Mouse (Mus musculus) heart, embryonic 11.5 days (tissue): ENCODE results near the gene Acot5. TPM values are rescaled to one million over a fixed set of nuclear protein-coding genes. Genes with fewer than 3 reads are reported as not detected.
"Not testable (repeated sequence)": the region's sequence is repeated elsewhere in the genome, so short reads cannot be mapped to it uniquely, and the experiment has no call there.

ENCODE experiments used
- ATAC-seq: fragments of 200-750 bp; cut with Nextera tagmentation; replicated peaks from 2 replicates; pipeline ENCODE4 v1.8.0; 2017; ENCODE audit warnings: moderate library complexity; ENCODE audit not compliant: insufficient number of reproducible peaks, low FRiP score, low TSS enrichment
- H3K27ac ChIP-seq: fragments of 300-500 bp; sonication (generic); 2 replicates; pipeline ENCODE4 v1.5.1; 2014; ENCODE audit warnings: mild to moderate bottlenecking, low read depth, low read length
- H3K27me3 ChIP-seq: fragments of 300-500 bp; sonication (generic); 2 replicates; pipeline ENCODE4 v1.6.1; 2014; ENCODE audit warnings: mild to moderate bottlenecking, low read length, mixed read lengths; ENCODE audit not compliant: control insufficient read depth, insufficient read depth
- H3K36me3 ChIP-seq: fragments of 300-500 bp; sonication (generic); 2 replicates; pipeline ENCODE4 v1.6.1; 2014; ENCODE audit warnings: mild to moderate bottlenecking, low read length, moderate library complexity, mixed read lengths; ENCODE audit not compliant: control insufficient read depth, insufficient read depth
- H3K4me1 ChIP-seq: fragments of 300-500 bp; sonication (generic); 2 replicates; pipeline ENCODE4 v1.6.1; 2014; ENCODE audit warnings: low read length; ENCODE audit not compliant: control insufficient read depth, insufficient read depth
- H3K4me2 ChIP-seq: fragments of 300-500 bp; sonication (generic); 2 replicates; pipeline ENCODE4 v1.6.1; 2014; ENCODE audit warnings: mild to moderate bottlenecking, moderate library complexity
- H3K4me3 ChIP-seq: fragments of 300-500 bp; sonication (generic); 2 replicates; pipeline ENCODE4 v1.5.1; 2014; ENCODE audit warnings: low read depth, low read length
- H3K9ac ChIP-seq: fragments of 300-500 bp; sonication (generic); 2 replicates; pipeline ENCODE4 v1.6.1; 2014; ENCODE audit warnings: mild to moderate bottlenecking, low read depth, low read length, moderate library complexity
- H3K9me3 ChIP-seq: fragments of 300-500 bp; sonication (generic); replicated peaks from 2 replicates; pipeline ENCODE4 v1.6.1; 2016; ENCODE audit warnings: low read length; ENCODE audit not compliant: control insufficient read depth
- WGBS: fragments of 180-500 bp; shearing (Covaris S2); extraction: QIAGEN DNeasy Blood & Tissue Kit; methylation state at CpG from one replicate; pipeline ENCODE4 v1.1.7; 2014; ENCODE audit not compliant: insufficient replicate concordance; 5-methylcytosine and 5-hydroxymethylcytosine counted together
- polyA plus RNA-seq: library from polyadenylated mRNA; unstranded; fragments of >200 nt; fragmentation: Nextera tagmentation; extraction: Ambion mirVana; gene quantifications from 2 replicates; pipeline ENCODE4 v1.2.1, GENCODE M21; 2014

Acot5 gene
- polyA plus RNA-seq, 1 experiment from 2014 or later, result not detected

DNA sequence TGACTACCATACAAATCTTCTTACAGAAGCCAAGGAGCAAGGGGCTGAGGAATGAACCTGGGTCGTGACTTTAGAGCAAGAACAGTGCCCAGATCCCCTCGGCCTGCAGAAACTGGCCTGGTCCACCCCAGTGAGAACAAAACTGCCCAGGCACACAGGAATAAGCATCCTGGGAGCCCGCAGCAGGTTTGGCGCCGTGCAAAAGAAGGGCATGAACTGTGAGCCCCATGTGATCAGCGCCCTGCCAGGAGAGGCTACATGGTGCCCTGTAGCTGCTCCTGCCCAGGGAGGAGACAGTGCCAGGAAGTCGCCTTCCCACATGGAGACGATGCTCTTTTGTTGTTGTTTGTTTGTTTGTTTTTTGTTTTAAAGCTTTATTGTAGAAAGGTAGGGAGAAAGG, 4.5 kb upstream of the Acot5 start:
- no peak for ATAC-seq
- Histone ChIP-seq H3K9ac (no peak overlapping the region), H3K36me3 (no peaks in the 10 kb centered on the region), H3K4me3 (no peak overlapping the region), H3K9me3 (no peaks in the 10 kb centered on the region), H3K4me1 (no peaks in the 10 kb centered on the region), H3K4me2 (no peak overlapping the region), H3K27me3 (peaks cover 21% of the 10 kb centered on the region), H3K27ac (no peak overlapping the region)
- 68% methylated on average over 8 of the region's 8 CpGs for WGBS

DNA sequence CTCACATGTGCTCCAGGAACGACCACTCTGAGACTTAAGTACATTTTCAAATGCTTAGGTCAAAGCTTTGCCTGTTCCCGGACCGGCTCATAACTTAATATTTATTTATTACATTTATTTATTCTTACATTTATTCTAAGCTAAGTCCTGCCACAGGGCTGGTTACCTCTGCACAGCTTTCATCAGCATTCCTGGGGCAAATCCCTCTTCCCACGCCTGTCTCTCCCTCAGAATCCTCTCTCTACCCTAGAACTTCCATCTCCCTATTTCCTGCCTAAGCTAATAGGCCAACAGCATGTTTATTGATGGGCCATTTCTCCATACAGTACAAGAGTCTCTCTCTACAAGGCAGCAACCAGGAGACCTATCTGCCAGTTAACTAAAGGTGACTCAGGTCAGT, 1.4 kb upstream of the Acot5 start:
- H3K27ac ChIP-seq, result no peak overlapping the region
- H3K27me3 ChIP-seq, result peaks cover 27% of the 10 kb centered on the region
- H3K4me1 ChIP-seq, result no peaks in the 10 kb centered on the region
- WGBS, result 73% methylated on average over 4 of the region's 4 CpGs
- H3K9ac ChIP-seq, result no peak overlapping the region
- ATAC-seq, result no peak
- H3K36me3 ChIP-seq, result no peaks in the 10 kb centered on the region
- no peak overlapping the region for H3K4me3 ChIP-seq
- H3K9me3 ChIP-seq, result no peaks in the 10 kb centered on the region
- no peak overlapping the region for H3K4me2 ChIP-seq

DNA sequence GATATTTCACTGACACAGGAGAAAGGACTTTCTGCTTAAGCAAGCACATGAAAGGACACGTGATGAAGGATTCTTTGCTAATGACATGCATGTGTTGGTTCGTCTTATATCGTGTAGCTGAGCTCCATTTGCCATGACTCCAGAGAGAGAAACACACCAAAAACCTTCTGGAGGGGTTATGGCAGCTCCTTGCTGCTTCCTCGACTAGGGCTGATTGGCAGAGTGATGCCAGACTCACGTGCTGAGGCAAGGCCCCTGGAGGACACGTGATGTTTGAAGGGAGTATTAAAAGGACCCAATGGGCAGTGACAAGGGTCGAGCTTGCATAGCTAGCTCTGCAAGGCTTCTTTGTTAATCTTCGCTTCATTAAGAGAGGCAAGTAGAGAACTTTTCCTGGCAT, 829 bp upstream of the Acot5 start:
- Histone ChIP-seq H3K4me2 (no peak overlapping the region), H3K4me1 (no peaks in the 10 kb centered on the region), H3K36me3 (no peaks in the 10 kb centered on the region), H3K9me3 (no peaks in the 10 kb centered on the region), H3K27ac (no peak overlapping the region), H3K9ac (no peak overlapping the region), H3K4me3 (no peak overlapping the region), H3K27me3 (peaks cover 30% of the 10 kb centered on the region)
- WGBS, result 64% methylated on average over 8 of the region's 8 CpGs
- ATAC-seq, result no peak

DNA sequence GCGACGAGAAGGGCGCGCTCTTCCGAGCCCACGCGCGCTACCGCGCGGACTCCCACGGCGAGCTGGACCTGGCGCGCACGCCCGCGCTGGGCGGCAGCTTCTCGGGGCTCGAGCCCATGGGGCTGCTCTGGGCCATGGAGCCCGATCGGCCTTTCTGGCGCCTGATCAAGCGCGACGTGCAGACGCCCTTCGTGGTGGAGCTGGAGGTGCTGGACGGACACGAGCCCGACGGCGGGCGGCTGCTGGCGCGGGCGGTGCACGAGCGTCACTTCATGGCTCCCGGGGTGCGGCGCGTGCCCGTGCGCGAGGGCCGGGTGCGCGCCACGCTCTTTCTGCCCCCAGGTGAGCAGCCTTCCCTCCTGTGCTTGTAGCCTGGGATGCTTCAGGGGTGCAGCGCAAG, 457 bp downstream of the Acot5 start:
- H3K9ac ChIP-seq, result peak overlapping the region; percentile 16; the same call in 1 of the 2 replicates
- 2% methylated on average over 44 of the region's 52 CpGs for WGBS
- ATAC-seq, H3K27ac ChIP-seq, H3K4me1 ChIP-seq, H3K36me3 ChIP-seq, H3K9me3 ChIP-seq: not testable (repeated sequence)
- H3K4me3 ChIP-seq, result peak overlapping the region; percentile 43
- peaks cover 30% of the 10 kb centered on the region for H3K27me3 ChIP-seq
- H3K4me2 ChIP-seq, result peak overlapping the region; percentile 73

DNA sequence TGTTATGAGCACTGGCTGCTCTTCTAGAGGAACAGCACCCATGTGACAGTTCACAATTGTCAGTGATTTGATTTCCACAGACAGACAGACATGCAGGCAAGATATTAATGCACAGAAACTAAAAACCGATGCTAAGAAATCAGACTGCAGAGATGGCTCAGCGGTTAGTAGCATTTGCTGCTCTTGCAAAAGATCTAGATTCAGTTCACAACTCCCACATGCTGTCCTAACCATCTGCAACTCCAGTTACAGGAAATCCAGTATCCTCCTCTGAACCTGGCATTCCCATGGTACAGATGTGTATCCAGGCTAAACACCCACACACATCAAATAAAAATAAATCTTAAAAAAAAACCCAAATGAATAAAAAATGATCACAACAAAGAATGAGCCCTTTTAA, 2.6 kb downstream of the Acot5 start:
- Histone ChIP-seq H3K9ac (no peak overlapping the region), H3K4me3 (no peak overlapping the region), H3K27ac (no peak overlapping the region), H3K4me2 (no peak overlapping the region), H3K4me1 (no peaks in the 10 kb centered on the region), H3K9me3 (no peaks in the 10 kb centered on the region), H3K36me3 (no peaks in the 10 kb centered on the region), H3K27me3 (peaks cover 29% of the 10 kb centered on the region)
- no peak for ATAC-seq
- 80% methylated on average over 2 of the region's 2 CpGs for WGBS

DNA sequence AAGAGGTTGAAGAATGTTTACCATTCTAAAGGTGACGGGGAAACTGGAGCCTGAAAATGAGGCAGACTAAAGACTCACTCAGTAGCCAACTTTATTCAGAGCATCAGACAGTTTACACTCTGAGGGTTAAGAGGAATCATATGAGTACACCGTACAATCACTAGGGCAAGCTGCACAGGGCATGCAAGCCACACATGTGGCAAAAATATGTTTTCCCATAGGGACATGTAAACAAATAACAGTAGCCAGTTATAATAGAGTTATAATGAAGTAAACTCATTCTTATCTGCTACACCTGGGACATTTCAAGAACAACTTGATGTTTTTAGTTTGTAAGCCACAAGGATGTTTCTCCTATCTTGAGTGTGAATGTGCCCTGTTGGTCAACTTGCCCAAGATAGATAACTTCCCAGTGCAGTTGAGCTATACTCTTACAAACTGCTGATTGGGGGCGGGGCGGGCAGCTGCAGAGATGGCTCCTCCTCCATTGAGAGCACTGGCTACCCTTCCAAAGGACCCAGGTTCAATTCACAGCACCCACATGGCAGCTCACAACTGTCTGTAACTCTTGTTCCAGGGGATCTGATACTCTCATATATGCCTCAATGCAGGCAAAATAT, 8.4 kb downstream of the Acot5 start:
- H3K4me1 ChIP-seq, result no peaks in the 10 kb centered on the region
- no peak for ATAC-seq
- H3K9ac ChIP-seq, result no peak overlapping the region
- no peak overlapping the region for H3K27ac ChIP-seq
- no peaks in the 10 kb centered on the region for H3K36me3 ChIP-seq
- no peak overlapping the region for H3K4me2 ChIP-seq
- 68% methylated on average over 4 of the region's 4 CpGs for WGBS
- 0 out of 2 replicates have a peak, but pooled peaks cover 3% of the 10 kb centered on the region for H3K27me3 ChIP-seq
- H3K4me3 ChIP-seq, result no peak overlapping the region
- H3K9me3 ChIP-seq, result no peaks in the 10 kb centered on the region

DNA sequence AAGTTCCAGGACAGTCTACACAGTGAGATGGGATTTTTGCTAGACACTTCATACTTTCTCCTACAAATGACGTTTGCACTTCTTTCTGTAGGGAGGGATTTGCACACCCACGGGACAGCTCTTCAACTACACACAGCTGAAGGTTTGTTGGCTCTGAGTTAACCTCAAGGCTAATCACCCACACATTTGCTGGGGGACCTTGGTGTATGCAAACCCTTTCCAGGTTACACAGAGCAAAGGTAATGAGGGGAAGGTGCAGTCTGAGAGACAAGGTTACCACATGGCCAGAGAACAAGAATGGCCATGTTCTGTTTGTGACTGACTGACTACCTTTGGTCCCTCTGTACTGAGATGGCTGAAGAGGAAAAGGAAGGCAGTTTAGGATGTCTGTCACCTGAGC, 14.7 kb downstream of the Acot5 start:
- H3K27ac ChIP-seq, result no peak overlapping the region
- no peak for ATAC-seq
- H3K4me1 ChIP-seq, result no peaks in the 10 kb centered on the region
- H3K4me2 ChIP-seq, result no peak overlapping the region
- no peak overlapping the region for H3K4me3 ChIP-seq
- 75% methylated on average over 2 of the region's 2 CpGs for WGBS
- no peaks in the 10 kb centered on the region for H3K27me3 ChIP-seq
- no peaks in the 10 kb centered on the region for H3K9me3 ChIP-seq
- H3K36me3 ChIP-seq, result no peaks in the 10 kb centered on the region
- H3K9ac ChIP-seq, result no peak overlapping the region

DNA sequence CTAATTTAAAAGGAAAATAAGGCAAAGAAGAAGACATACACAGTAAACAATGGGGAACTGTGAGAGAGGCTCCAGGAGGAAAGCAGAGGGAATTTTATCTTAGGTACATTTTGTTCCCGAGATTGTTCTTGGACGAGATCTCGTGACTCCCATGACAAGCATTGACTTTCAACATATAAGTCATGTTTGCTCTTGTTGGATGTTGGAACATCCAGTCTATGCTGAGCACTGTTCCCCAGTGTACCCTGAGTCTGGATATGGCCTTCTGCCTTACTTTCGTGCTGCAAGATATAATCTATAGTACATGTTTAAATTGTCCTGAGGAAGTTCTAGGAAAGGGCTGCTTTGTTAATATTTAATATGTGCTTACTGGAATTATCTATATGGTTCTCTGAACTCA, 15.5 kb downstream of the Acot5 start:
- H3K27me3 ChIP-seq, result no peaks in the 10 kb centered on the region

DNA sequence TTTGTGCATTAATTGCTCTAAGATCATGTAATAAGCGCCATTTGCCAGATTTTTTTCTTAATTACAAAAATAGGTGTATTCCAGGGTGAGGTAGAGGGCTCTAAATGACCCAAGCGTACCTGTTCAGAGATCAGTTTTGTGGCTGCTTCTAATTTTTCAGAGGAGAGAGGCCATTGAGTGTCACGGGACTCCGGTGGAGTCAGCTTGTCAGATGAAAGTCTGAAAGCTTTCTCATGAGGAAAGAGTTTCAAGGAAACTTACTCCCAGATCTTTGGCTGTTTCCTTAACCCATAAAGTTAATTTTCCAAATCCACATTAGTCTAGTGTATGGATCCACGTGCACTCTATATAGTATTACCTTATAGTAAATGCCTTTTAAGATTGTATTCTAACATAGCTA, 25.5 kb downstream of the Acot5 start:
- not testable (repeated sequence) for ATAC-seq, H3K4me2 ChIP-seq, H3K36me3 ChIP-seq, H3K9ac ChIP-seq, H3K27me3 ChIP-seq, H3K9me3 ChIP-seq, H3K4me3 ChIP-seq, H3K27ac ChIP-seq, H3K4me1 ChIP-seq
- WGBS, result 82% methylated on average over 5 of the region's 5 CpGs

More for the DNA sequence above, 15.5 kb downstream of the Acot5 start:
- Histone ChIP-seq H3K4me2 (no peak overlapping the region), H3K4me1 (no peaks in the 10 kb centered on the region), H3K36me3 (no peaks in the 10 kb centered on the region), H3K9me3 (peaks cover 3% of the 10 kb centered on the region; the same call in 1 of the 2 replicates), H3K27ac (no peak overlapping the region), H3K4me3 (no peak overlapping the region), H3K9ac (no peak overlapping the region)
- ATAC-seq, result no peak
- 70% methylated on average over 4 of the region's 4 CpGs for WGBS
